Mouse (Mus musculus): ENCODE results near the gene Plpp6. TPM values are rescaled to one million over a fixed set of nuclear protein-coding genes. Genes with fewer than 3 reads are reported as not detected.
A peak's percentile ranks its signal among the peaks of the same experiment; 100 is the strongest.

Plpp6 gene
- not detected in 2 replicates for polyA plus RNA-seq (2012; ENCODE audit: insufficient read depth, insufficient read length, low replicate concordance, missing spikeins)

DNA sequence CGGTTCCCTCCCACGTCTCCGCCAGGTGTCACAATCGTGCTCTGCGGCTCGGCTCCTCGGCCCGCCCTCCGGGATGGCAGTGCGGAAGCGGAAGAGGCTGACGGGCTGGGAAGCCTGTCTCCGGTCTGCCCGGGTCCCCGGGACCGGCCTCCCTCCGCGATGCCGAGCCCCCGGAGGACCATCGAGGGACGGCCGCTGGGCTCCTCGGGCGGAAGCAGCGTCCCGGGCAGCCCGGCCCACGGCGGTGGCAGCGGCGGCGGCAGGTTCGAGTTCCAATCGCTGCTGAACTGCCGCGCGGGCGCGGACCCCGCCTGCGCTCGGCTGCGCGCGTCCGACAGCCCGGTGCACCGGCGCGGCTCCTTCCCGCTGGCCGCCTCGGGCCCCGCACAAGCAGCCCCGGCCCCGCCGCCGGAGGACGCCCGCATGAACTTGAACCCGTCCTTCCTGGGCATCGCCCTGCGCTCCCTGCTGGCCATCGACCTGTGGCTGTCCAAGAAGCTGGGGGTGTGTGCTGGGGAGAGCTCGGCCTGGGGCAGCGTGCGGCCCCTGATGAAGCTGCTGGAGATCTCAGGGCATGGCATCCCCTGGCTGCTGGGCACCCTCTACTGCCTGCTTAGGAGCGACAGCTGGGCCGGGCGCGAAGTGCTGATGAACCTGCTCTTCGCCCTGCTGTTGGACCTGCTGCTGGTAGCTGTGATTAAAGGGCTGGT is at the start of gene Plpp6:
Plpp6 (plus strand) TSS at position 112 of the 710 bp plus-strand sequence.
- Histone ChIP-seq H3K4me3 (ENCODE audit: insufficient read depth, low read depth, low read length) (peak within 1 kb of the TSS; percentile 85), H3K27ac (ENCODE audit: insufficient read depth, low read depth, low read length) (peak within 1 kb of the TSS; percentile 28), H3K4me1 (ENCODE audit: control insufficient read depth, insufficient read depth, low read length) (peaks cover 10% of the 10 kb centered on the region)
- under 1% methylated on average over 73 of the region's 73 CpGs for WGBS
- TF ChIP-seq POLR2A (IDR thresholded peaks at IDR 0.05; ENCODE audit: insufficient read depth, low read depth, low read length) (no peak; the same call in none of the 2 replicates), CTCF (IDR thresholded peaks at IDR 0.05; ENCODE audit: insufficient read depth, low read depth, low read length) (no peak; the same call in 1 of the 2 replicates)

DNA sequence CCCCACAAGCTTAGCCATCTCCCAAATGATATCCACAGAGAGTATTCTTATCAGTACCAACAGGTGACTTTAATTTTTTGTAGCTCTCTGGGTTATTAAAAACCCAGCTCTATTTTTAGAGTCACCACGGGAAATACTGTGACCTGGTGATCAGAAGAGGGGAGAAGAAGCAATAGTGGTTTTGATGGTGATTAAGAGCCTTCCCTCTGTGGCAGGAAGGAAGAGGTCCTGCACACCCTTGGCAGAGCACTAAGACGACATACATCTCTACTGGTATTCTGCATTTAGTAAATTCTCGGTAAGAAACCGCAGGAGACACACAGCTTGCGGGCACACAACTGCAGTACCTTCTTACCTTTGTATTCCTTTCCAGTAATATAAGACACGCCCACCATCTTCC is 49.2 kb upstream of the Plpp6 start:
- H3K27ac ChIP-seq (ENCODE audit: insufficient read depth, low read depth, low read length): no peak overlapping the region
- 78% methylated on average over 6 of the region's 6 CpGs for WGBS
- peaks cover 3% of the 10 kb centered on the region for H3K4me1 ChIP-seq (ENCODE audit: control insufficient read depth, insufficient read depth, low read length)
- no peak overlapping the region for H3K4me3 ChIP-seq (ENCODE audit: insufficient read depth, low read depth, low read length)
- TF ChIP-seq CTCF (IDR thresholded peaks at IDR 0.05; ENCODE audit: insufficient read depth, low read depth, low read length): no peak
- TF ChIP-seq POLR2A (IDR thresholded peaks at IDR 0.05; ENCODE audit: insufficient read depth, low read depth, low read length): no peak

DNA sequence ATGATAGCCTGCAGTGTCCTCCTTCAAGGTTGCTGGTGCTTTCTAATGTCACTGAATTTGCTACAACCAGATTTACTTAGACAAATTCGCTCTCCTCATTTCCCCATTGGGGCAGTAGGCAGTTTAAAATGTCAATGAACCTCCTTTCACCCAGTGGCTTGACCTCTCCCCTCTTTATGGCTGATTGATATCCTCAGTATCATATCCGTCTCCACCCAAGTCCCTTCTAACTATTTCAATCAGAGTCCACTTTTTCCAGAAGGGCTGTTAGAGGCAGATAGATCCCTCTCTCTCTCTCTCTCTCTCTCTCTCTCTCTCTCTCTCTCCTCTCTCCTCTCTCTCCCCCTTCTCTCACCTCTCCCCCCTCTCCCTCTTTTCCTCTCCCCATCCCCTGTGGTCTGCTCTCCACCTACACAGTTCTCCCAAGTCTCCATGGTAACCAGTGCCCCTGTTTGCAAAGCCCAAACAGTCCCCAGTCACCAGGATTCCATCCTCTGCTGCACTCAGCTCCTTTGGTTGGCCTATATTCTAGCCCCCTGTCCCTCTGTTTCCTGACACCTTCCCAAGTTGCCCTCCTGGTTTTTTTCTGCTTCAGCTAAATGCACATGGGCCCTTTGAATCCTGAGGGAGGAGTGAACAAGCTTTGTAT is 48.0 kb upstream of the Plpp6 start:
- no peak overlapping the region for H3K4me3 ChIP-seq (ENCODE audit: insufficient read depth, low read depth, low read length)
- H3K27ac ChIP-seq (ENCODE audit: insufficient read depth, low read depth, low read length): no peak overlapping the region
- peaks cover 3% of the 10 kb centered on the region for H3K4me1 ChIP-seq (ENCODE audit: control insufficient read depth, insufficient read depth, low read length)
- TF ChIP-seq POLR2A (IDR thresholded peaks at IDR 0.05; ENCODE audit: insufficient read depth, low read depth, low read length) (no peak), CTCF (IDR thresholded peaks at IDR 0.05; ENCODE audit: insufficient read depth, low read depth, low read length) (no peak)
- 76% methylated on average over 2 of the region's 2 CpGs for WGBS

DNA sequence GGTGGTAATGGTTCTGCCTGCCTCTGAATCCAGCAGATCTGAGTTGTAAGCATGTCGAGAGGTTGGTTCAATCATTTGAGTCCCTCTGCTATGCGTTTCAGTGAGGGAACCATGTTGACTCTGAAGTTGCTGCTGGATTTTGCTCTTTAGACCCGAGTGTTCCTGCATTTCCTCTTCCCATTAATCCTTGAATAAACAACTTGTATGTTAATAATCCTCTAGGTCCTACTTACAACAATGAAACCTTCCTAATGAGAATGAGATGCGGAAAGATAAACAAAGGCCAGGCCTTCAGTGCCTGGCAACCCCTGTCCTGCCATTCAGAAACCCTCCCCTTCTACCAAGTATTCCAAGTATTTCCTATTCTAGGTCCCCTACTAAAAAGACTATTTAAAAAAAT is 47.3 kb upstream of the Plpp6 start:
- WGBS: 54% methylated on average over 4 of the region's 4 CpGs
- H3K27ac ChIP-seq (ENCODE audit: insufficient read depth, low read depth, low read length): no peak overlapping the region

DNA sequence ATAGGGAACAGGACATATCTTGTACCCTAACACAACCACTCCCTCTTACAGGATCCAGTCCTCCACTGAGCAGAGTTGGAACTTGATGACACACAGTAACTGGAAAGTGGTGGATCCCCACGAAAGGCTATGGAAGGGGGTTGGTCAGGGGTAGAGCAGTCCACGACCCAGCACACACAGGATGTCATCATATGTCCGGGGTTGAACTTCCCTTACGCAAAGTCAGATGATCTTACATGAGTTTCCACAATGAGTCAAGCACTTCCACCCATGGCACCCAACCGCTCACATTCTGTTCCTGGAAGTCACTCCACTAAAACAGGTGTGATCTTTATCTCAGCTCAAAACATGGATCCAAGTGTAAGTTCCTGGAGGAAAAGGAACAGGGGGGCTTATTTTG is 45.9 kb upstream of the Plpp6 start:
- 83% methylated on average over 5 of the region's 5 CpGs for WGBS
- TF ChIP-seq POLR2A (IDR thresholded peaks at IDR 0.05; ENCODE audit: insufficient read depth, low read depth, low read length) (no peak), CTCF (IDR thresholded peaks at IDR 0.05; ENCODE audit: insufficient read depth, low read depth, low read length) (no peak)

More for the DNA sequence above, 47.3 kb upstream of the Plpp6 start:
- peaks cover 3% of the 10 kb centered on the region for H3K4me1 ChIP-seq (ENCODE audit: control insufficient read depth, insufficient read depth, low read length)
- H3K4me3 ChIP-seq (ENCODE audit: insufficient read depth, low read depth, low read length): no peak overlapping the region
- TF ChIP-seq POLR2A (IDR thresholded peaks at IDR 0.05; ENCODE audit: insufficient read depth, low read depth, low read length) (no peak), CTCF (IDR thresholded peaks at IDR 0.05; ENCODE audit: insufficient read depth, low read depth, low read length) (no peak)

DNA sequence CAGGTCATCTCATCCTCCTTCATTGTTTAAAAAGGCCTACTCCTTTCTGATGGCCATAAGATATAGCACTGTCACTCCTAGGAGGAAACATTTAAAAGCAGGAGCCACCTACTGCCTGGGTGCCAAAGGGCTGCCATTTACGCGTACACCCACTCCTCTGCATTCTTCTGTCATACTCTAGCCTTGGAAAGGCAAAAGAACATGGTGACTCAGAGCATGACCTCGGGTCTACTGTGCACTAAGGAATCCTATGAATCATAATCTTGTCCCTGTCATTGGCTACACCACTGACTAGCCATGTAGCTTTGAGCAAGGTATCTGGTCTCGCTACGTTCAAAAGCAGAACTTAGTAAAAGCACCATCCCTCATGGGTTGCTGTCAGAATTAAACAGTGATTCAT is 37.4 kb upstream of the Plpp6 start:
- H3K4me3 ChIP-seq (ENCODE audit: insufficient read depth, low read depth, low read length): no peak overlapping the region
- H3K4me1 ChIP-seq (ENCODE audit: control insufficient read depth, insufficient read depth, low read length): peaks cover 5% of the 10 kb centered on the region; the same call in 1 of the 2 replicates
- H3K27ac ChIP-seq (ENCODE audit: insufficient read depth, low read depth, low read length): no peak overlapping the region
- TF ChIP-seq POLR2A (IDR thresholded peaks at IDR 0.05; ENCODE audit: insufficient read depth, low read depth, low read length) (no peak), CTCF (IDR thresholded peaks at IDR 0.05; ENCODE audit: insufficient read depth, low read depth, low read length) (no peak)
- WGBS: 80% methylated on average over 5 of the region's 5 CpGs

More for the DNA sequence above, 45.9 kb upstream of the Plpp6 start:
- peaks cover 3% of the 10 kb centered on the region for H3K4me1 ChIP-seq (ENCODE audit: control insufficient read depth, insufficient read depth, low read length)
- no peak overlapping the region for H3K27ac ChIP-seq (ENCODE audit: insufficient read depth, low read depth, low read length)
- H3K4me3 ChIP-seq (ENCODE audit: insufficient read depth, low read depth, low read length): no peak overlapping the region

DNA sequence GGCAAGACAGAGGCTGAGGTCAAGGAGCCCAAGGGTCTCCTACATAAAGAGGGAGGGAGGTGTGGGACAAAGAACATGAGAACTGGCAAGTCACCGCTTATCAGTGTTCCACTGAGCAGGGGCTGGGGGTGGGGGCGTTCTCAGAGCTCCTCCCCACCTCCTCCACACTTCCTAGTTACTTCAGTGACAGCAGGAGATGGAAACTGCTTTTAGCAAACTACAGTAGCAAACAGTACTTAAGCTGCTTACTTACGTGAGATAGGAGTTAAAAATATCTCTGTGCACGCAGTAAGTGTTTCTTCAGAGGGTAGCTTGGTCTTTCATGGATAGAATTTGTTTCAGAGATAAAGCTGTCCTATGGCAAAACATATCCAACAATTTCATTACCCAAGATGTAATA is 36.4 kb upstream of the Plpp6 start:
- WGBS: 30% methylated on average over 4 of the region's 4 CpGs
- TF ChIP-seq POLR2A (IDR thresholded peaks at IDR 0.05; ENCODE audit: insufficient read depth, low read depth, low read length) (no peak), CTCF (IDR thresholded peaks at IDR 0.05; ENCODE audit: insufficient read depth, low read depth, low read length) (no peak)
- Histone ChIP-seq H3K4me1 (ENCODE audit: control insufficient read depth, insufficient read depth, low read length) (peaks cover 5% of the 10 kb centered on the region; the same call in 1 of the 2 replicates), H3K27ac (ENCODE audit: insufficient read depth, low read depth, low read length) (no peak overlapping the region), H3K4me3 (ENCODE audit: insufficient read depth, low read depth, low read length) (no peak overlapping the region)

DNA sequence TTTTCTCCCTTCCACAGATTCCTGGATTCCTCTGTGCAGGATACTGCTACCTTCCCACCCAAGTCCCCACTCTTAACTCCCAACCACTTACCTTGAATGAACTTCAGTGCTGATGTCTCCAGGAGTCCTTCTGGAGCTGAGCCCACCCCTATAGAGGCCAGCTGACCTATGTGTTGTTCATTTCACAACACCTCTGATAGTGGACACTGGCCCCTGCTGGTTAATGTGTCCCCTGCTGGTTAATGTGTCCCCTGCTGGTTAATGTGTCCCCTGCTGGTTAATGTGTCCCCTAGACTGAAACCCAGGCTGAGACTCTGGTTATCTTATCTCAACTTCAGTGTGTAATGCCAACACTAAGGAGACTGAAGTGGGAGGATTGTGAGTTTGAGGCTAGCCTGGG is 34.7 kb upstream of the Plpp6 start:
- Histone ChIP-seq H3K4me1 (ENCODE audit: control insufficient read depth, insufficient read depth, low read length) (peaks cover 5% of the 10 kb centered on the region; the same call in 1 of the 2 replicates), H3K4me3 (ENCODE audit: insufficient read depth, low read depth, low read length) (no peak overlapping the region), H3K27ac (ENCODE audit: insufficient read depth, low read depth, low read length) (no peak overlapping the region)
- TF ChIP-seq POLR2A (IDR thresholded peaks at IDR 0.05; ENCODE audit: insufficient read depth, low read depth, low read length) (no peak), CTCF (IDR thresholded peaks at IDR 0.05; ENCODE audit: insufficient read depth, low read depth, low read length) (no peak)

DNA sequence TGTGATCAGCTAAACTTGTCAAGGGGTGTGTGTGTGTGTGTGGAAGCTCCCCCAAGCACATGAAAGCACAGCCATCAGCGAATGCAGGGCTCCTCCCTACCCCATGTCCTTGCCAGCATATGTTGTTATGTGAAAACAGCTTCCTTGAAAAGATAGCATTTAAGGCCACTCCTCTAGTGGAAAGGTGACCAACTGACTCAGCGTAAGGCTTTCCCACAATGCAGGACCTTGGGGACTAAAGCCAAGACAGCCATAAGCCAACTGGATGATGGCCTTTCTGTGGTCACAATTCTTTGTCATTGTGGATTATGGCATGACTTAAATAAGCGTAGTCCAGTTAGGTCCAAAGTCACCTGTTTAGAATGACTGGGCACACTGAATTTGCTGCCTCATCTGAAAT is 28.9 kb upstream of the Plpp6 start:
- Histone ChIP-seq H3K4me1 (ENCODE audit: control insufficient read depth, insufficient read depth, low read length) (no peaks in the 10 kb centered on the region), H3K27ac (ENCODE audit: insufficient read depth, low read depth, low read length) (no peak overlapping the region), H3K4me3 (ENCODE audit: insufficient read depth, low read depth, low read length) (no peak overlapping the region)
- TF ChIP-seq CTCF (IDR thresholded peaks at IDR 0.05; ENCODE audit: insufficient read depth, low read depth, low read length) (no peak), POLR2A (IDR thresholded peaks at IDR 0.05; ENCODE audit: insufficient read depth, low read depth, low read length) (no peak)
- 85% methylated on average over 3 of the region's 3 CpGs for WGBS

All from olfactory bulb, adult 2 months (tissue).